Mouse (Mus musculus) kidney, adult 11 months (tissue): Measurements from ENCODE around the gene Odf2.
"Not testable (repeated sequence)": the region's sequence is repeated elsewhere in the genome, so short reads cannot be mapped to it uniquely, and the experiment has no call there.

ENCODE experiments used
- DNase-seq: peaks from one replicate; pipeline ENCODE4 v3.0.0; 2022

Gene Odf2

GRCm38 (mm10) chr2:29869646-29870451 lies 19.2 kb upstream of the Odf2 start:
- DNase-seq: no peak

- no peak for DNase-seq
Observed at GRCm38 (mm10) chr2:29872581-29873295, 16.3 kb upstream of the Odf2 start.

- no peak for DNase-seq
Observed at GRCm38 (mm10) chr2:29873801-29874200, 15.2 kb upstream of the Odf2 start.

GRCm38 (mm10) chr2:29878061-29878460 lies 11.0 kb upstream of the Odf2 start:
- DNase-seq: no peak

GRCm38 (mm10) chr2:29879191-29879590 lies 9.8 kb upstream of the Odf2 start:
- DNase-seq: no peak

- DNase-seq: no peak
Observed at GRCm38 (mm10) chr2:29879964-29880830, 8.8 kb upstream of the Odf2 start.

GRCm38 (mm10) chr2:29886659-29887292 lies 2.2 kb upstream of the Odf2 start:
- DNase-seq: not testable (repeated sequence)

GRCm38 (mm10) chr2:29889991-29890833 lies 1.2 kb downstream of the Odf2 start:
- DNase-seq: peak; percentile 89

GRCm38 (mm10) chr2:29891773-29892172 lies 2.8 kb downstream of the Odf2 start:
- DNase-seq: no peak

- DNase-seq: no peak
Observed at GRCm38 (mm10) chr2:29896071-29896470, 7.0 kb downstream of the Odf2 start.

- DNase-seq: no peak
Observed at GRCm38 (mm10) chr2:29897366-29897765, 8.3 kb downstream of the Odf2 start.

- no peak for DNase-seq
Observed at GRCm38 (mm10) chr2:29898081-29898480, 9.1 kb downstream of the Odf2 start.

- DNase-seq: no peak
Observed at GRCm38 (mm10) chr2:29902194-29902593, 13.2 kb downstream of the Odf2 start.

GRCm38 (mm10) chr2:29908171-29908570 lies 19.1 kb downstream of the Odf2 start:
- DNase-seq: not testable (repeated sequence)

GRCm38 (mm10) chr2:29910042-29910441 lies 21.0 kb downstream of the Odf2 start:
- no peak for DNase-seq

- DNase-seq: no peak
Observed at GRCm38 (mm10) chr2:29917621-29918020, 28.6 kb downstream of the Odf2 start.

- DNase-seq: peak; percentile 71
Observed at GRCm38 (mm10) chr2:29922011-29922410, 33.0 kb downstream of the Odf2 start.

- peak; percentile 92 for DNase-seq
Observed at GRCm38 (mm10) chr2:29926542-29926941, 37.5 kb downstream of the Odf2 start.

GRCm38 (mm10) chr2:29930506-29930905 lies 41.5 kb downstream of the Odf2 start:
- DNase-seq: no peak

GRCm38 (mm10) chr2:29931194-29931593 lies 42.2 kb downstream of the Odf2 start:
- no peak for DNase-seq

- peak; percentile 95 for DNase-seq
Observed at GRCm38 (mm10) chr2:29934906-29935599, 46.0 kb downstream of the Odf2 start, which contains the start of gene Gle1. TSS of gene Gle1 (plus strand) at chr2:29935426.
